In genomic region chr6:54680891-54681745, GRCm38 (mm10) we compare ENCODE assay signal across 8 mouse cellular contexts. TPM values are rescaled to one million over a fixed set of nuclear protein-coding genes. Genes with fewer than 3 reads are reported as not detected.
DNase-seq lines count a peak whose midpoint lies in the region; ATAC-seq lines count a peak whose summit lies in the region.

TSS of gene Mturn (plus strand) at chr6:54681624.

- peak; percentile 97 for DNase-seq in ZHBTc4 (ENCODE audit: low read depth, low spot score)
- DNase-seq in gastrocnemius, adult 8-10 months (ENCODE audit: low spot score in 2 of 2) = peak; percentile 99
- peak; percentile 98 for DNase-seq in induced T-regulatory cell, adult 2 months (ENCODE audit: low read depth)
- peak; percentile 83 to 95 for DNase-seq in left cerebral cortex, adult 9 months (ENCODE audit: low spot score in 2 of 2)
- peak; percentile 99 for DNase-seq in right cerebral cortex, postnatal 14 days
- peak; percentile 98 to 99 for DNase-seq in urinary bladder, postnatal 36 days (ENCODE audit: low spot score in 2 of 2)

- ATAC-seq in common myeloid progenitor, adult 5-6 weeks (replicated peaks; ENCODE audit: low read depth, poor library complexity, severe bottlenecking) = peak; percentile 73
- peak; percentile 70 for ATAC-seq in megakaryocyte progenitor cell, adult 5-6 weeks (replicated peaks; ENCODE audit: poor library complexity)

RNA-seq across cellular contexts. Expression of gene Mturn, which starts in this region (rescaled TPM):
- 0.39 and 1.8 TPM in 2 replicates for total RNA-seq in common myeloid progenitor, adult 5-6 weeks (2017)
- 1 to 10 TPM; 4.8 to 6.6 (median 6.1) TPM for total RNA-seq in gastrocnemius, adult 8-10 months (2022)
- 0.17 and 0.34 TPM in 2 replicates for total RNA-seq in megakaryocyte progenitor cell, adult 5-6 weeks (2015)
- 0.17 and 0.30 TPM in 2 replicates for total RNA-seq in megakaryocyte progenitor cell, adult 5-6 weeks (2017)

Comparison
In these comparisons a context has a peak if more than half of its experiments do, and no peak if none do; other contexts are left out.
1. Peak in every context shown above with its lines: DNase-seq and ATAC-seq.
2. Peak in ATAC-seq in megakaryocyte progenitor cell, adult 5-6 weeks; RNA of the gene not detected or under 1 TPM.